Mouse (Mus musculus) cerebellum, adult 2 months (tissue): ENCODE data around the gene Acbd4.

Experiments
- CTCF ChIP-seq: fragments of 200-500 bp; IDR thresholded peaks from 2 replicates; pipeline ENCODE4 v1.5.1; 2011; ENCODE audit warnings: low read depth, mild to moderate bottlenecking, control low read depth, low read length, moderate library complexity, borderline replicate concordance; ENCODE audit not compliant: insufficient read depth
- POLR2A ChIP-seq: fragments of 200-500 bp; IDR thresholded peaks from 2 replicates; pipeline ENCODE4 v1.6.1; 2011; ENCODE audit warnings: low read length, control low read depth, borderline replicate concordance; ENCODE audit not compliant: insufficient read depth

- TF ChIP-seq CTCF = no peak
- no peak for TF ChIP-seq POLR2A
These were observed 18.1 kb downstream of the Acbd4 start for GRCm38 (mm10) chr11:103119609-103120008.
